Mouse (Mus musculus): Measurements from ENCODE around the gene Kremen1.

DNA sequence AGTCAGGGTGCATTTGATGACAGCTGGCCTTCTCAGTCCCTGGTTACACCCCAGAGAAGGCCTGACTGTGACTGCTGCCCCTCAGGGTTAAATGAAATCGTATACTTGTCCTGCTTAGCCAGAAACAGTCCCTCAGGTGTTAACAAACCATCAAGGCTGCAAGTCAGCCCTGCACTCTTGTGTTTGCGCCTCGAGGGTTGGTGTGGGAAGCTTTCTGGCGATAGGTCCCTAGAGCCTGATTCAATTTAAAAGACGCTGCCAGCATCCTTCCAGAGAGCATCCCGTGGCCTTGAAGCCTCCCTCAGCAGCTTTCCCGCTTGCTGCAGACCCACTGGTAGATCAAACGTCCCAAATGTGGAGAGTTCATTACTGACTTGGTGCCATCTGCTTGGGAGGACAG is 82.0 kb downstream of the Kremen1 start:
- no peak for TF ChIP-seq CTCF (IDR thresholded peaks at IDR 0.05; ENCODE audit: low read depth, low read length)
- TF ChIP-seq EP300 (IDR thresholded peaks at IDR 0.05; ENCODE audit: insufficient read depth, low read depth, low read length) = no peak

Measured in ES-Bruce4 (cell line).